Mouse (Mus musculus) G1E (cell line): Measurements from ENCODE around the gene Slc2a13. TPM values are rescaled to one million over a fixed set of nuclear protein-coding genes. Genes with fewer than 3 reads are reported as not detected.

Experiments used
- ATAC-seq: 2 replicates; pipeline ENCODE4 v1.8.0; 2016; ENCODE audit warnings: mild to moderate bottlenecking; ENCODE audit not compliant: insufficient number of reproducible peaks, poor library complexity, low FRiP score, severe bottlenecking; ENCODE audit errors: extremely low read depth
- DNase-seq: peaks from one replicate; pipeline ENCODE4 v3.0.0; 2012; ENCODE audit warnings: low spot score
- H3K27me3 ChIP-seq: 2 replicates; pipeline ENCODE4 v1.6.1; 2012; ENCODE audit warnings: mild to moderate bottlenecking, low read length, inconsistent platforms; ENCODE audit not compliant: insufficient read depth
- H3K36me3 ChIP-seq: replicated peaks from 2 replicates; pipeline ENCODE3; 2012; ENCODE audit warnings: mild to moderate bottlenecking, inconsistent platforms
- H3K4me1 ChIP-seq: 2 replicates; pipeline ENCODE4 v1.6.1; 2012; ENCODE audit warnings: low read depth, low read length, inconsistent platforms, mixed read lengths; ENCODE audit not compliant: insufficient read depth
- H3K4me3 ChIP-seq: 2 replicates; pipeline ENCODE4 v1.5.1; 2012; ENCODE audit warnings: low read depth, mild to moderate bottlenecking, inconsistent platforms, low read length, moderate library complexity, mixed read lengths
- H3K9me3 ChIP-seq: replicated peaks from 2 replicates; pipeline ENCODE4 v1.6.1; 2012; ENCODE audit warnings: inconsistent platforms
- CTCF ChIP-seq: IDR thresholded peaks from 2 replicates; pipeline ENCODE4 v1.5.1; 2012; ENCODE audit warnings: low read depth, low read length, inconsistent platforms, mixed read lengths
- GATA1 ChIP-seq: IDR thresholded peaks from 2 replicates; pipeline ENCODE4 v1.6.1; 2012; ENCODE audit warnings: borderline replicate concordance, low read length, inconsistent platforms, mixed read lengths
- GATA2 ChIP-seq: IDR thresholded peaks from 2 replicates; pipeline ENCODE4 v1.6.1; 2012; ENCODE audit warnings: low read depth, low read length, inconsistent platforms, borderline replicate concordance
- POLR2AphosphoS5 ChIP-seq: IDR thresholded peaks from 2 replicates; pipeline ENCODE4 v1.6.1; 2012; ENCODE audit warnings: low read depth, low read length, inconsistent platforms; ENCODE audit not compliant: insufficient replicate concordance
- TAL1 ChIP-seq: conservative IDR thresholded peaks from 2 replicates; pipeline ENCODE4 v1.6.1; 2012; ENCODE audit warnings: low read depth, low read length, inconsistent platforms, mixed read lengths
- polyA plus RNA-seq: library from polyadenylated mRNA; stranded (reverse); fragments of >175 nt; gene quantifications from 2 replicates; pipeline ENCODE4 v1.2.3, GENCODE M21; 2012
- total RNA-seq, 2 experiments: library from RNA; stranded (forward) in 1 of 2; stranded (reverse) in 1 of 2; fragments of 200-1000 nt in 1 of 2; fragments of >200 nt in 1 of 2; fragmentation: Nextera tagmentation in 1 of 2; gene quantifications; 2 replicates each; pipeline ENCODE4 v1.2.3; 2014 to 2017

Slc2a13 gene
- total and polyA plus RNA-seq, 3 experiments, result 0.05 TPM; not detected in 2

DNA sequence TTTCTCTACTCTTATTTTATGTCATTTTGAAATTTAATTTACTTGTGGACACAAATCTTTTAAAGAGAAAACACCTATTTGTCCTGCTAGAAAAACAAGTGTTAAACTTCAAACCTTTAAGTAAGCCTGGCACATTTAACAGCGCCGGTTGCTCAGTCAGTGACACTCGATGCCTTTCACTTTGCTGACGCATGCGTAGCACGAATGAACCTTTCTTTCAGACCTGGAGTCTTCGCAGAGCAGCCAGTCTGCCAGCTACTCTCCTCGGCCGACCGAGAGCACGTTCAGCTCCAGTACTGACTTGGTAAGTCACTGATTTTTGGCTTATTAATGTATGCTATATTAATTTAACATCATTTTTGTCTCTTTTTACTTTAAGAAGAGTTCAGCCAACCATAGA, 315.9 kb downstream of the Slc2a13 start:
- DNase-seq (no peak), ATAC-seq (no peak)
- H3K4me3 ChIP-seq, result no peak overlapping the region
- no peaks in the 10 kb centered on the region for H3K36me3 ChIP-seq
- no peaks in the 10 kb centered on the region for H3K4me1 ChIP-seq
- H3K9me3 ChIP-seq, result peaks cover 38% of the 10 kb centered on the region
- TF ChIP-seq POLR2AphosphoS5 (no peak), GATA1 (no peak), TAL1 (no peak), CTCF (no peak), GATA2 (no peak)
- no peaks in the 10 kb centered on the region for H3K27me3 ChIP-seq

DNA sequence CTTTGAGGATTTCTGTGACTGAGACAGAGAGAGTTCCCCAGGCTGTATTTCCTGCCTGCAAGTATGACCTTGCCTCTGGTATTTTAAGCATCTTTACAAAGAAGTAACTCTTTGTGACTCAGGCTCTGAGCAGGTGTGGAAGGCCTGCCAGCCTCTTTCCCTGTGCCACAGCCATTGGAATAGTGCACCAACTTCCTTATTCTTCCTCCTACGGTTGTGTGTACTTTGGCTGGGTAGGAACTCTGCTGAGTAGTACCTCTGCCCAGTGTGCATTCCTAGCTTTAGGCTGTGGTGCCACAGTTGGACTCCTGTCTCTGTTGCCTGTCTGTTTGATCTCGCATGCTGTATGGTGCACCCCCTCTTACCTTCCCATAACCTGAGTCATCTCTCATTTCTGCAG, 317.8 kb downstream of the Slc2a13 start:
- no peak for ATAC-seq
- TF ChIP-seq GATA1 (no peak), CTCF (no peak), POLR2AphosphoS5 (no peak), TAL1 (no peak), GATA2 (no peak)
- no peak for DNase-seq
- H3K27me3 ChIP-seq, result no peaks in the 10 kb centered on the region
- peaks cover 35% of the 10 kb centered on the region for H3K9me3 ChIP-seq
- H3K4me3 ChIP-seq, result no peak overlapping the region
- H3K36me3 ChIP-seq, result no peaks in the 10 kb centered on the region
- no peaks in the 10 kb centered on the region for H3K4me1 ChIP-seq

GRCm38 (mm10) chr15:91252956-91253355, 320.1 kb downstream of the Slc2a13 start:
- H3K36me3 ChIP-seq, result no peaks in the 10 kb centered on the region
- no peak for DNase-seq
- no peak for TF ChIP-seq POLR2AphosphoS5
- TF ChIP-seq CTCF, result no peak
- TF ChIP-seq TAL1, result no peak
- no peak for TF ChIP-seq GATA2
- TF ChIP-seq GATA1, result no peak
- ATAC-seq, result no peak
- H3K4me3 ChIP-seq, result no peak overlapping the region
- no peaks in the 10 kb centered on the region for H3K4me1 ChIP-seq
- H3K9me3 ChIP-seq, result peaks cover 38% of the 10 kb centered on the region
- H3K27me3 ChIP-seq, result no peaks in the 10 kb centered on the region

GRCm38 (mm10) chr15:91251544-91252408, 321.3 kb downstream of the Slc2a13 start:
- no peak for DNase-seq
- H3K36me3 ChIP-seq, result no peaks in the 10 kb centered on the region
- ATAC-seq, result no peak
- H3K9me3 ChIP-seq, result peaks cover 37% of the 10 kb centered on the region
- no peak overlapping the region for H3K4me3 ChIP-seq
- no peaks in the 10 kb centered on the region for H3K27me3 ChIP-seq
- TF ChIP-seq CTCF (no peak), GATA2 (no peak), POLR2AphosphoS5 (no peak), GATA1 (no peak), TAL1 (no peak)
- H3K4me1 ChIP-seq, result no peaks in the 10 kb centered on the region

GRCm38 (mm10) chr15:91250815-91251214, 322.2 kb downstream of the Slc2a13 start:
- Histone ChIP-seq H3K4me3 (no peak overlapping the region), H3K4me1 (no peaks in the 10 kb centered on the region), H3K36me3 (no peaks in the 10 kb centered on the region), H3K9me3 (peaks cover 28% of the 10 kb centered on the region), H3K27me3 (no peaks in the 10 kb centered on the region)
- TF ChIP-seq TAL1 (no peak), CTCF (no peak), GATA2 (no peak), GATA1 (no peak), POLR2AphosphoS5 (no peak)
- ATAC-seq (no peak), DNase-seq (no peak)

GRCm38 (mm10) chr15:91240683-91241335, 332.3 kb downstream of the Slc2a13 start:
- ATAC-seq (no peak), DNase-seq (no peak)
- Histone ChIP-seq H3K4me1 (no peaks in the 10 kb centered on the region), H3K9me3 (peaks cover 9% of the 10 kb centered on the region), H3K27me3 (no peaks in the 10 kb centered on the region), H3K36me3 (no peaks in the 10 kb centered on the region), H3K4me3 (no peak overlapping the region)
- TF ChIP-seq TAL1 (no peak), POLR2AphosphoS5 (no peak), CTCF (no peak), GATA2 (no peak), GATA1 (no peak)
